Mouse (Mus musculus) intestine, embryonic 16.5 days (tissue): Measurements from ENCODE around the gene Polr3c. TPM values are rescaled to one million over a fixed set of nuclear protein-coding genes. Genes with fewer than 3 reads are reported as not detected.

ENCODE experiments used
- ATAC-seq: fragments of 200-750 bp; cut with Nextera tagmentation; 2 replicates; pipeline ENCODE4 v1.8.0; 2017; ENCODE audit warnings: moderate TSS enrichment, moderate library complexity
- H3K27ac ChIP-seq: fragments of 300-500 bp; sonication (generic); 2 replicates; pipeline ENCODE4 v1.5.1; 2014; ENCODE audit warnings: mild to moderate bottlenecking, low read length
- H3K27me3 ChIP-seq: fragments of 300-500 bp; sonication (generic); replicated peaks from 2 replicates; pipeline ENCODE4 v1.6.1; 2014; ENCODE audit warnings: low read length, control low read depth, mixed read lengths; ENCODE audit not compliant: control insufficient read depth, insufficient read depth
- H3K36me3 ChIP-seq: fragments of 300-500 bp; sonication (generic); 2 replicates; pipeline ENCODE4 v1.6.1; 2014; ENCODE audit warnings: low read length, control low read depth; ENCODE audit not compliant: control insufficient read depth, insufficient read depth
- H3K4me1 ChIP-seq: fragments of 300-500 bp; sonication (generic); 2 replicates; pipeline ENCODE4 v1.6.1; 2014; ENCODE audit warnings: low read length, control low read depth, mixed read lengths; ENCODE audit not compliant: control insufficient read depth, insufficient read depth
- H3K4me2 ChIP-seq: fragments of 300-500 bp; sonication (generic); 2 replicates; pipeline ENCODE4 v1.6.1; 2014; ENCODE audit warnings: low read depth, low read length, control low read depth
- H3K4me3 ChIP-seq: fragments of 300-500 bp; sonication (generic); 2 replicates; pipeline ENCODE4 v1.5.1; 2014; ENCODE audit warnings: mild to moderate bottlenecking, low read length
- H3K9ac ChIP-seq: fragments of 300-500 bp; sonication (generic); 2 replicates; pipeline ENCODE4 v1.6.1; 2014; ENCODE audit warnings: low read depth, low read length
- H3K9me3 ChIP-seq: fragments of 300-500 bp; sonication (generic); 2 replicates; pipeline ENCODE4 v1.6.1; 2016; ENCODE audit warnings: low read length, control low read depth; ENCODE audit not compliant: control insufficient read depth
- WGBS: fragments of 180-500 bp; shearing (Covaris S2); extraction: QIAGEN DNeasy Blood & Tissue Kit; methylation state at CpG from one replicate; pipeline ENCODE4 v1.1.7; 2014; 5-methylcytosine and 5-hydroxymethylcytosine counted together
- polyA plus RNA-seq: library from polyadenylated mRNA; unstranded; fragments of >200 nt; fragmentation: Nextera tagmentation; extraction: Ambion mirVana; gene quantifications from 2 replicates; pipeline ENCODE4 v1.2.1, GENCODE M21; 2015

Gene Polr3c
- polyA plus RNA-seq, 1 experiment from 2014 or later = 41.0 TPM

DNA sequence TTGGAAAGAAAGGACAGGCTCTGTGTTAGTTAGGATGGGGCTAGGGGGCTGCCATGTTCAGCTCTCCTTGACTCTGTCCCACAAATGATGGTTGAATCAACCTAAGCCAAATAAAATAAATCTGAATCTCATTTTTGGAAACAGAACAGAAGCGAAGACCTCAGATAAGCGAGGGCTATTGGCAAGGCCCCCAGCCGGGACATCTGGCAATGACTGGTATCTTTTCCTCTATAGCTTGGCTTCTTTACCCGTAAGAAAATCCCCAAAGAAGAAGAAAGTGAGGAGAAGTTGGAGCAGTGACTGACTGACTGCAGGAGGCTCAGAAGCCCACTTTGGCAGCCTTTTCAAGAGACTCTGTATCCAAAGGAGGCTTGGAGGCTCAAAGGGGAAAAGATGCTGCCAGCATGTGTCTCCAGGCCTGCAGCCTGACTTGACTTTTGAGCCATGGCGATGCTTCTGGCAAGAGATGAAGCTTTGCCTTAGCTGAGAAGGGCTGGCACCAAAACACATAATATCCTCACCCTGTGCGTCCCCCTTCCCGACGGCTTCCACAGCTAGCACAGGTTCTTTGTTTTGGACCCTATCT lies 64.6 kb downstream of the Polr3c start:
- H3K27ac ChIP-seq = no peak overlapping the region
- ATAC-seq = no peak
- H3K27me3 ChIP-seq = no peaks in the 10 kb centered on the region
- H3K4me1 ChIP-seq = no peaks in the 10 kb centered on the region
- no peak overlapping the region for H3K4me3 ChIP-seq
- 51% methylated on average over 8 of the region's 8 CpGs for whole genome bisulfite sequencing
- no peaks in the 10 kb centered on the region for H3K9me3 ChIP-seq
- no peak overlapping the region; the same call in 1 of the 2 replicates for H3K4me2 ChIP-seq
- H3K9ac ChIP-seq = no peak overlapping the region
- no peaks in the 10 kb centered on the region for H3K36me3 ChIP-seq

Other genes starting within 250 kb of the Polr3c start
- gene Hfe2, start 202.5 kb downstream of the Polr3c start, polyA plus RNA-seq = 0.15 and 0.37 TPM in 2 replicates
- 146 and 152 TPM in 2 replicates for gene Txnip, start 169.7 kb downstream of the Polr3c start, polyA plus RNA-seq
- gene Gm16253, start 150.6 kb downstream of the Polr3c start, polyA plus RNA-seq = 0.45 and 0.97 TPM in 2 replicates
- 23.1 and 24.4 TPM in 2 replicates for gene Polr3gl, start 133.4 kb downstream of the Polr3c start, polyA plus RNA-seq
- 2.0 and 2.1 TPM in 2 replicates for gene Ankrd34a, start 131.0 kb downstream of the Polr3c start, polyA plus RNA-seq
- 4.8 TPM in 2 replicates for gene Lix1l, start 126.5 kb downstream of the Polr3c start, polyA plus RNA-seq
- gene Rbm8a, start 97.7 kb downstream of the Polr3c start, polyA plus RNA-seq = 100 and 103 TPM in 2 replicates
- gene Pex11b, start 92.3 kb downstream of the Polr3c start, polyA plus RNA-seq = 43.7 and 44.4 TPM in 2 replicates
- gene Gm42957, start 92.2 kb downstream of the Polr3c start, polyA plus RNA-seq = 0.11 TPM in 1 of 2 replicates, not detected in the other
- 0.48 and 0.49 TPM in 2 replicates for gene Itga10, start 82.0 kb downstream of the Polr3c start, polyA plus RNA-seq
- gene Ankrd35, start 57.5 kb downstream of the Polr3c start, polyA plus RNA-seq = 0.28 and 0.39 TPM in 2 replicates
- 35.7 and 36.6 TPM in 2 replicates for gene Pias3, start 31.2 kb downstream of the Polr3c start, polyA plus RNA-seq
- 5.6 and 6.2 TPM in 2 replicates for gene Nudt17, start 19.1 kb downstream of the Polr3c start, polyA plus RNA-seq
- gene Rnf115, start within 50 bp of the Polr3c start, polyA plus RNA-seq = 43.6 and 47.3 TPM in 2 replicates
- 45.2 and 67.0 TPM in 2 replicates for gene Pdzk1, start 101.7 kb upstream of the Polr3c start, polyA plus RNA-seq
- 1.4 and 1.6 TPM in 2 replicates for gene Cd160, start 101.7 kb upstream of the Polr3c start, polyA plus RNA-seq
- 12.5 and 13.6 TPM in 2 replicates for gene Gja5, start 177.1 kb upstream of the Polr3c start, polyA plus RNA-seq
- 93.4 and 103 TPM in 2 replicates for gene Gpr89, start 177.7 kb upstream of the Polr3c start, polyA plus RNA-seq
- 0.04 TPM in 1 of 2 replicates, not detected in the other for gene Gja8, start 198.4 kb upstream of the Polr3c start, polyA plus RNA-seq